In genomic region chr7:104962520-104962919, GRCm38 (mm10) we compare ENCODE assay signal across 29 mouse cellular contexts. TPM values are rescaled to one million over a fixed set of nuclear protein-coding genes. Genes with fewer than 3 reads are reported as not detected.
DNase-seq lines count a peak whose midpoint lies in the region; TF ChIP-seq lines count a peak whose summit lies in the region.
"Had no signal": no experiment of that assay in that cellular context is flagged by ENCODE, and none has a peak within 500 bp of the region (broad histone marks: within the 10 kb centered on the region; RNA-seq: fewer than 3 reads in every experiment).

Gene Olfr670, minus strand, starts transcription at chr7:104962620.

- no peak for TF ChIP-seq CTCF in heart, adult 2 months (IDR thresholded peaks at IDR 0.05)

- no peaks in the 10 kb centered on the region for H3K27me3 ChIP-seq in heart, adult 2 months (ENCODE audit: control insufficient read depth, insufficient read depth, low read length)
- H3K27me3 ChIP-seq: CH12.LX, Patski had no signal

- no peak within 1 kb of the TSS for H3K4me3 ChIP-seq in heart, adult 2 months

- H3K27ac ChIP-seq in heart, adult 2 months, result no peak within 1 kb of the TSS

- WGBS in heart, adult 2 months, result 28% methylated on average over 1 of the region's 1 CpGs

- no peaks in the 10 kb centered on the region for H3K79me2 ChIP-seq in heart, adult 2 months (replicated peaks; ENCODE audit: control insufficient read depth, insufficient read depth, low read length)

- peak; percentile 1 for DNase-seq in adrenal gland, adult 8-10 months
- no peak for DNase-seq in adrenal gland, postnatal 25 days
- peak; percentile 2 for DNase-seq in 3T3-L1 (ENCODE audit: low read depth, low spot score)
- DNase-seq in adipocyte (ENCODE audit: low spot score), result peak; percentile 11
- DNase-seq in gastrocnemius, postnatal 25 days, result no peak
- no peak for DNase-seq in heart, adult 2 months
- DNase-seq: adrenal gland, adult 2 months; adrenal gland, postnatal 10 days; adrenal gland, postnatal 14 days; adrenal gland, postnatal 36 days; B cell, adult 2 months; cerebellum, adult 11 months; cerebellum, adult 11-12 months; cerebellum, adult 18-20 months; cerebellum, adult 2 months; cerebellum, adult 8-10 months; cerebellum, adult 9-10 months; cerebellum, adult 9-11 months had no signal

- intact Hi-C loops in heart, adult 2 months (cut with DNase I), result no loop called here

- no peaks in the 10 kb centered on the region for H3K4me1 ChIP-seq in heart, adult 2 months (ENCODE audit: control insufficient read depth, insufficient read depth, low read length)

- TF ChIP-seq EP300 in heart, adult 2 months (IDR thresholded peaks at IDR 0.05; ENCODE audit: insufficient read depth, low read depth, low read length), result no peak

- H3K9ac ChIP-seq in heart, adult 2 months (ENCODE audit: low read depth, low read length), result no peak within 1 kb of the TSS

- TF ChIP-seq POLR2A in heart, adult 2 months (IDR thresholded peaks at IDR 0.05; ENCODE audit: insufficient read depth, low read depth, low read length), result no peak

- no peaks in the 10 kb centered on the region for H3K36me3 ChIP-seq in heart, adult 2 months (ENCODE audit: control insufficient read depth, insufficient read depth, low read length)
- H3K36me3 ChIP-seq: G1E had no signal

RNA-seq across cellular contexts. Expression of gene Olfr670, which starts in this region (rescaled TPM):
- total RNA-seq in adrenal gland, adult 8-10 months (2022), result not detected
- total RNA-seq in adrenal gland, postnatal 25 days (2021), result not detected in 2 replicates
- total RNA-seq in gastrocnemius, postnatal 25 days (2021), result not detected
- total RNA-seq in heart, adult 2 months (2021), result not detected
- polyA plus RNA-seq in heart, adult 2 months (2012; rRNA removed), result not detected in 2 replicates
- total RNA-seq: adrenal gland, adult 18-20 months; adrenal gland, adult 2 months; adrenal gland, postnatal 10 days; adrenal gland, postnatal 14 days; adrenal gland, postnatal 36 days; adrenal gland, postnatal 4 days; CH12.LX; ES-E14; MEL had no signal
- polyA plus RNA-seq: activated CD4-positive, CD25-positive, alpha-beta regulatory T cell, adult 4 months; adrenal gland, adult 2 months; brain, embryonic 14.5 days; C2C12; CD4-positive, CD25-positive, alpha-beta regulatory T cell, adult 4 months; cerebellum, adult 2 months; G1E; Patski had no signal

Comparison
In these comparisons a context has a peak if more than half of its experiments do, and no peak if none do; other contexts are left out.
1. Peak in DNase-seq in adrenal gland, adult 8-10 months; RNA of the gene not detected or under 1 TPM.
2. DNase-seq: peak in 3T3-L1 (single experiment) and adipocyte (single experiment); none in adrenal gland, postnatal 25 days (single experiment), gastrocnemius, postnatal 25 days (single experiment) and heart, adult 2 months (0 of 2).